Mouse (Mus musculus): Measurements from ENCODE around the gene Pphln1.

DNA sequence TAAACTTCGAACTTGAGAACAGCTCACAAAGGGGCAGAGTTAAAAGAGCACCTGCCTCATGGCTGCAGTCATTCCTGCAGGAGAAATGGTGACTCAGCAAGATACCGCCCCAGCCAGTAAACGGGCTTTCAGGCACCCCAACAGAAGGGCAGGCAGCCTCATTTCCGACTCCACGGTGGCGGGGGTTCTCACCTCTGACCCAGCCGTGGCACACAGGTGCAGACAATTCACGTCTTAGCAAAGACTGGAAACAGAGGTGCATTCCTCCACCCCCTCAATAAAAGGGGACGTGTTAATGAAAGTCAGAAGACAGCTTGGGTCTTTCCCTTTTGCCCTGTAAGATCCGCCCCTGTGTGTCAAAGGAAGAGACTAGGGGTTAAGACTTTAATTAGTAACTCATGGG lies 115.8 kb downstream of the Pphln1 start:
- TF ChIP-seq CTCF (IDR thresholded peaks at IDR 0.05; ENCODE audit: low read depth): no peak
- TF ChIP-seq EP300 (IDR thresholded peaks at IDR 0.05; ENCODE audit: low read depth): no peak
